Mouse (Mus musculus) cortical plate, adult 2 months (tissue): Measurements from ENCODE around the gene Creb3. TPM values are rescaled to one million over a fixed set of nuclear protein-coding genes. Genes with fewer than 3 reads are reported as not detected.

Experiments
- H3K27ac ChIP-seq: fragments of 200-500 bp; 2 replicates; pipeline ENCODE4 v1.5.1; 2012; ENCODE audit warnings: low read length, control low read depth, inconsistent platforms; ENCODE audit not compliant: insufficient read depth
- H3K4me1 ChIP-seq: fragments of 200-500 bp; 2 replicates; pipeline ENCODE4 v1.6.1; 2011; ENCODE audit warnings: low read length; ENCODE audit not compliant: control insufficient read depth, insufficient read depth
- H3K4me3 ChIP-seq: fragments of 200-500 bp; 2 replicates; pipeline ENCODE4 v1.5.1; 2011; ENCODE audit warnings: mild to moderate bottlenecking, low read length, control low read depth; ENCODE audit not compliant: insufficient read depth
- CTCF ChIP-seq: fragments of 200-500 bp; IDR thresholded peaks from 2 replicates; pipeline ENCODE4 v1.5.1; 2011; ENCODE audit warnings: mild to moderate bottlenecking, control low read depth, low read length; ENCODE audit not compliant: insufficient read depth; ENCODE audit errors: extremely low read depth
- POLR2A ChIP-seq: fragments of 200-500 bp; IDR thresholded peaks from 2 replicates; pipeline ENCODE4 v1.6.1; 2011; ENCODE audit warnings: mild to moderate bottlenecking, low read length, control low read depth; ENCODE audit not compliant: insufficient read depth; ENCODE audit errors: extremely low read depth
- polyA plus RNA-seq: library from polyadenylated mRNA; depleted of rRNA; stranded (reverse); fragments of >200 nt; gene quantifications from 2 replicates; pipeline ENCODE4 v1.2.3, GENCODE M21; 2012

The Creb3 gene
- polyA plus RNA-seq, 1 experiment = 65.9 TPM

GRCm38 (mm10) chr4:43563601-43563875 lies 1.4 kb downstream of the Creb3 start:
- H3K4me3 ChIP-seq = peak overlapping the region; percentile 71; the same call in 1 of the 2 replicates
- H3K27ac ChIP-seq = no peak overlapping the region
- H3K4me1 ChIP-seq = peaks cover 8% of the 10 kb centered on the region
- no peak for TF ChIP-seq CTCF
- no peak for TF ChIP-seq POLR2A

- no peak overlapping the region for H3K27ac ChIP-seq
- H3K4me1 ChIP-seq = peaks cover 8% of the 10 kb centered on the region
- H3K4me3 ChIP-seq = peak overlapping the region; percentile 71; the same call in 1 of the 2 replicates
- TF ChIP-seq CTCF = no peak
These were observed 2.1 kb downstream of the Creb3 start for GRCm38 (mm10) chr4:43564231-43564630.

DNA sequence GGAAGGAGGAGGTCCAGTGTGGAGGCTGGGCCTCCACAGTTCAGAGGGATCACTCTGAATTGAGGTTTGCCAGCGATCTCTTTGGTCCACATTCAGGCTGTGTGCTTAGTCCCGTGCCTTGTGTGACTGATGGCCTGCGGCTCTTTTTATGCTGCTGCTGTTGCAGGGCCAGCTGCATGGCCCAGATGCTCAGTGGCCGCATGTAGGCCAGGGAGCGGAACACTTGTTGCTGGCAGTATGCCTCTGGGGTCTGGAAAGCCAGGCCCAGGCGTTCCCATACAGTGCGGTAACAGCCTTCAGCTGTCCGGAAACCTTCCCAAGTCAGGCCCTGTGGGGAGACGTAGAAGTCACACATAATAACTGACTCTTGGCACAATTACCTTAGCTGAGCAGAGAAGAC lies 5.0 kb downstream of the Creb3 start:
- Histone ChIP-seq H3K27ac (no peak overlapping the region), H3K4me1 (peaks cover 6% of the 10 kb centered on the region), H3K4me3 (no peak overlapping the region)
- TF ChIP-seq CTCF = no peak
- TF ChIP-seq POLR2A = no peak

- Histone ChIP-seq H3K27ac (no peak overlapping the region), H3K4me1 (peaks cover 4% of the 10 kb centered on the region; the same call in 1 of the 2 replicates), H3K4me3 (no peak overlapping the region)
- TF ChIP-seq CTCF (no peak), POLR2A (no peak)
These were observed 9.4 kb downstream of the Creb3 start for GRCm38 (mm10) chr4:43571395-43572045.

- no peak overlapping the region for H3K4me3 ChIP-seq
- peaks cover 10% of the 10 kb centered on the region; the same call in 1 of the 2 replicates for H3K4me1 ChIP-seq
- TF ChIP-seq CTCF (no peak), POLR2A (no peak)
- H3K27ac ChIP-seq = no peak overlapping the region
These were observed 11.4 kb downstream of the Creb3 start for GRCm38 (mm10) chr4:43573561-43573960.

- TF ChIP-seq CTCF = no peak
- no peak for TF ChIP-seq POLR2A
- H3K4me1 ChIP-seq = peaks cover 12% of the 10 kb centered on the region
- no peak overlapping the region for H3K27ac ChIP-seq
- peak overlapping the region; percentile 82; the same call in 1 of the 2 replicates for H3K4me3 ChIP-seq
These were observed 13.2 kb downstream of the Creb3 start for GRCm38 (mm10) chr4:43575356-43575755.

- Histone ChIP-seq H3K4me3 (peak overlapping the region; percentile 82), H3K27ac (peak overlapping the region; percentile 80; the same call in 1 of the 2 replicates), H3K4me1 (peaks cover 12% of the 10 kb centered on the region)
- TF ChIP-seq POLR2A (no peak), CTCF (no peak)
These were observed 15.2 kb downstream of the Creb3 start for GRCm38 (mm10) chr4:43577237-43577881.

- no peak for TF ChIP-seq CTCF
- peak; percentile 62; the same call in 1 of the 2 replicates for TF ChIP-seq POLR2A
- H3K4me1 ChIP-seq = peaks cover 12% of the 10 kb centered on the region
- H3K27ac ChIP-seq = peak within 1 kb of the TSS; percentile 80
- H3K4me3 ChIP-seq = peak within 1 kb of the TSS; percentile 82
These were observed 16.5 kb downstream of the Creb3 start, which contains the start of the genes Rgp1 and Gba2 for GRCm38 (mm10) chr4:43578376-43579204. TSS of gene Rgp1 (plus strand) at chr4:43578715. TSS of gene Gba2 (minus strand) at chr4:43578873.

DNA sequence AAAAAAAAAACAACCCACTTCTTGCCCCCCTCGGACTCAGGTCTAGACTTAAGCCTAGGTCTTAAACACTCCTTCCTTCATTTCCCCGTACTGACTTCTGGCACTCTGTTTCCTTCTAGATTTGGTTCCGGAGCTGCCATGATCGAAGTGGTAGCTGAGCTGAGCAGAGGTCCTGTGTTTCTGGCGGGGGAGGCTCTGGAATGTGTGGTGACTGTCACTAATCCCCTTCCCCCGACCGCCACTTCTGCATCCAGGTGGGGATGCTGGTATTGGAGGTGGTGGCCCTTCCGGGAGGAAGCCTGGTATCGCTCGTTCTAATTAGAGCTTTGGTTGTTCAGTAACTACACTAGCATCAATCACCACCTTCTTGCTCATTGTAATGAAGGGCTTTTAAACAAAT lies 17.1 kb downstream of the Creb3 start:
- Histone ChIP-seq H3K4me1 (peaks cover 12% of the 10 kb centered on the region), H3K27ac (no peak overlapping the region), H3K4me3 (peak overlapping the region; percentile 82)
- TF ChIP-seq POLR2A = no peak
- no peak for TF ChIP-seq CTCF
